In the genomic region with DNA sequence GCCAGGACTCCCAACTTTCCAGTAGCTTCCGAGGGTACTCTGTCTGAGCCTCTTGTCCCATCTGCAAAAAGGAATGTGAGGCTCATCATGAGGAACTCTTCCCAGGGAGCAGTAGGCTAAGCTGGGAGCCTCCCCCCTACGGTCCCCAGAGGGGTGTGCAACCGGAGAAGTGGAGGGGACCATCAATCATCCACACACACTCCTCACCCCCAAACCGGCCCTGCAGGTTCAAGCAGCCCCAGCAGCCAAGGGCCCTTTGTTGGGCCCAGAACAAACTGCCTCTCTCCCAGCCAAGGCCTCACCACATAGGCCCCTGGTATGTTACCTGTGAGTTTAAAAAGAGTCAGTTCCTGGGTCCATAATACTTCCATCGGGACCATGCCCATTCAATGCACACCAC, we compare ENCODE assay signal across 9 mouse cellular contexts. TPM values are rescaled to one million over a fixed set of nuclear protein-coding genes. Genes with fewer than 3 reads are reported as not detected.
DNase-seq lines count a peak whose midpoint lies in the region; ATAC-seq and TF ChIP-seq lines count a peak whose summit lies in the region.
"Had no signal": no experiment of that assay in that cellular context is flagged by ENCODE, and none has a peak within 500 bp of the region (broad histone marks: within the 10 kb centered on the region; RNA-seq: fewer than 3 reads in every experiment).

No protein-coding gene starts in this region.

- peak overlapping the region; percentile 61 for H3K27ac ChIP-seq in layer of hippocampus, adult 2 months

- no peak for TF ChIP-seq CTCF in layer of hippocampus, adult 2 months (conservative IDR thresholded peaks at IDR 0.05)

- no peak for ATAC-seq in cerebellum, adult (ENCODE audit: insufficient number of reproducible peaks, low FRiP score, low TSS enrichment)

- H3K4me3 ChIP-seq in layer of hippocampus, adult 2 months, result no peak overlapping the region

- peak; percentile 41 for DNase-seq in cerebellum, adult 9-11 months
- no peak for DNase-seq in layer of hippocampus, adult 2 months (ENCODE audit: low spot score in 2 of 2)
- no peak for DNase-seq in layer of hippocampus, postnatal 10 days (ENCODE audit: low spot score in 2 of 2)
- peak; percentile 34 for DNase-seq in kidney, postnatal 14 days
- DNase-seq in mesoderm, embryonic 11.5 days (ENCODE audit: low read depth, low spot score), result peak; percentile 23
- no peak for DNase-seq in B cell, adult 2 months
- DNase-seq in right cerebral cortex, postnatal 14 days, result no peak
- DNase-seq: cerebellum, postnatal 36 days had no signal

RNA-seq across cellular contexts. Expression of gene Cyb5r3, which starts 5.3 kb away (rescaled TPM):
- total RNA-seq in layer of hippocampus, adult 2 months (2021), result 10 to 100 TPM; 63.7 to 65.6 TPM
- 100 to 1,000 TPM; 106 to 114 TPM for total RNA-seq in layer of hippocampus, postnatal 10 days (2021)

RNA-seq across cellular contexts. Expression of gene Poldip3, which starts 17.9 kb away (rescaled TPM):
- 10 to 100 TPM; 90.5 to 91.5 TPM for total RNA-seq in layer of hippocampus, adult 2 months (2021)
- total RNA-seq in layer of hippocampus, postnatal 10 days (2021), result 10 to 100 TPM; 82.6 to 83.2 TPM

RNA-seq across cellular contexts. Expression of gene Rrp7a, which starts 44.5 kb away (rescaled TPM):
- 100 to 1,000 TPM; 144 to 151 TPM for total RNA-seq in layer of hippocampus, adult 2 months (2021)
- 100 to 1,000 TPM; 123 to 128 TPM for total RNA-seq in layer of hippocampus, postnatal 10 days (2021)

Comparison
In these comparisons a context has a peak if more than half of its experiments do, and no peak if none do; other contexts are left out.
1. DNase-seq: peak in cerebellum, adult 9-11 months (single experiment), kidney, postnatal 14 days (single experiment) and mesoderm, embryonic 11.5 days (single experiment); none in layer of hippocampus, adult 2 months (0 of 2), layer of hippocampus, postnatal 10 days (0 of 2), B cell, adult 2 months (0 of 2) and right cerebral cortex, postnatal 14 days (single experiment).